Mouse (Mus musculus): Measurements from ENCODE around the gene Edem1. TPM values are rescaled to one million over a fixed set of nuclear protein-coding genes. Genes with fewer than 3 reads are reported as not detected.

Edem1 gene
- total RNA-seq, 2 experiments from 2014 or later: 14.8 to 30.7 TPM

Other genes starting within 250 kb of the Edem1 start
- gene Bhlhe40, start 168.0 kb upstream of the Edem1 start, total RNA-seq (2021): 10 to 100 TPM; 48.8 to 62.5 TPM
- 10 to 100 TPM; 76.5 to 82.0 TPM for gene Arl8b, start 45.5 kb upstream of the Edem1 start, total RNA-seq (2021)

Data from heart, postnatal 14 days (tissue).